Mouse (Mus musculus): Measurements from ENCODE around the gene Tbk1.

DNA sequence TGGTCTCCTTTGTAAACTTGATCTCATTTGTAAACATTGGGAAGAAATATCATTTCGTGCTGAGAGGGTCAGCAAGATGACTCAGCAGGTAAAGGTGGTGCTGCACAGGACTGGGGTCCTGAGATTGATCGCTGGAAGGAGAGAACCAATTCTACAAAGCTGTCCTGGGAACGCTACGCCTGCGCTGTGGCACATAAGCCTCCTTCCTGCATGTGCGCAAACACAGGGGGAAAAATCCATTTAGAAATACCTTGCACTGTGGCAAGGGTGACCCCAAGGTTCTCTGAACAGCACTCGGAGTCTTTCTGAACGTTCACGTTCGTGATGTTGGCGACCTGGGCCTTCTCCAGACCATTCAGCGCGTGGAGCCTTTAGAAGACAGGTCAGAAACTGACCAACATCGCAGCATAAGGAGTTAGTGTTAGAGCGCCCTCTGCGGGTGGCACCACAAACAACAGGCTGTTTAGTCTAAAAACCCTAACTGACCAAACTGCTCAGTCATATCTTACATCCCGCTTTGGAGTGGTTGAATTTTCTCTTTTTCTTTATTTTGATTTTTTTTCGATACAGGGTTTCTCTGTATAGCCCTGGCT lies 70.5 kb downstream of the Tbk1 start:
- TF ChIP-seq CTCF (IDR thresholded peaks at IDR 0.05; ENCODE audit: control insufficient read depth, insufficient read depth, insufficient replicate concordance, low read depth, low read length) = peak; percentile 83; the same call in 1 of the 2 replicates
- no peak for TF ChIP-seq POLR2A (IDR thresholded peaks at IDR 0.05; ENCODE audit: control insufficient read depth, low read depth, low read length)
